In the genomic region with DNA sequence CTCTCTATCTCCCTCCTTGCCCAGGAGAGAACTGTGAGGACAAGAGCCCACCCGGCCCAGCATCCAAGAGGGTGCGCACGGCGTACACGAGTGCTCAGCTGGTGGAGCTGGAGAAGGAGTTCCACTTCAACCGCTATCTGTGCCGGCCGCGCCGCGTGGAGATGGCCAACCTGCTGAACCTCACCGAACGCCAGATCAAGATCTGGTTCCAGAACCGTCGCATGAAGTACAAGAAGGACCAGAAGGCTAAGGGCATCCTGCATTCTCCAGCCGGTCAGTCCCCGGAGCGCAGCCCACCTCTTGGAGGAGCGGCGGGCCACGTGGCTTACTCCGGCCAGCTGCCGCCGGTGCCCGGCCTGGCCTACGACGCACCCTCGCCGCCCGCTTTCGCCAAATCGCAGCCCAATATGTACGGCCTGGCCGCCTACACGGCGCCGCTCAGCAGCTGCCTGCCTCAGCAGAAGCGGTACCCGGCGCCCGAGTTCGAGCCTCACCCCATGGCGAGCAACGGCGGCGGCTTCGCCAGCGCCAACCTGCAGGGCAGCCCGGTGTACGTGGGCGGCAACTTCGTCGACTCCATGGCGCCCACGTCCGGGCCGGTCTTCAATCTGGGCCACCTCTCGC, we compare ENCODE assay signal across 10 mouse cellular contexts. TPM values are rescaled to one million over a fixed set of nuclear protein-coding genes. Genes with fewer than 3 reads are reported as not detected.
A peak's percentile ranks its signal among the peaks of the same experiment; 100 is the strongest.
DNase-seq lines count a peak whose midpoint lies in the region; ATAC-seq and TF ChIP-seq lines count a peak whose summit lies in the region.
"Had no signal": no experiment of that assay in that cellular context is flagged by ENCODE, and none has a peak within 500 bp of the region (broad histone marks: within the 10 kb centered on the region; RNA-seq: fewer than 3 reads in every experiment).

No protein-coding gene starts in this region.

- TF ChIP-seq CTCF in midbrain, postnatal 0 days (IDR thresholded peaks at IDR 0.05): no peak

- peak overlapping the region; percentile 73 for H3K4me2 ChIP-seq in kidney, embryonic 15.5 days
- H3K4me2 ChIP-seq in hindbrain, embryonic 11.5 days (replicated peaks; ENCODE audit: low read depth, low read length): peak overlapping the region; percentile 64
- no peak overlapping the region for H3K4me2 ChIP-seq in midbrain, postnatal 0 days (ENCODE audit: low read depth, low read length, poor library complexity, severe bottlenecking)

- intact Hi-C loops in gastrocnemius, postnatal 36 days (cut with DNase I): no loop called here

- no peaks in the 10 kb centered on the region for H3K36me3 ChIP-seq in kidney, embryonic 15.5 days
- no peaks in the 10 kb centered on the region for H3K36me3 ChIP-seq in hindbrain, embryonic 11.5 days (ENCODE audit: control insufficient read depth, insufficient read depth, low read length)
- no peaks in the 10 kb centered on the region for H3K36me3 ChIP-seq in midbrain, postnatal 0 days (ENCODE audit: insufficient read depth, low read length)

- peak overlapping the region; percentile 44 for H3K9ac ChIP-seq in kidney, embryonic 15.5 days
- peak overlapping the region; percentile 85 for H3K9ac ChIP-seq in hindbrain, embryonic 11.5 days (ENCODE audit: low read depth, low read length)
- no peak overlapping the region for H3K9ac ChIP-seq in midbrain, postnatal 0 days (replicated peaks; ENCODE audit: low read length, poor library complexity, severe bottlenecking)

- H3K4me3 ChIP-seq in kidney, embryonic 15.5 days (replicated peaks): peak overlapping the region; percentile 32
- peak overlapping the region; percentile 55 for H3K4me3 ChIP-seq in hindbrain, embryonic 11.5 days (ENCODE audit: low read depth, low read length)
- H3K4me3 ChIP-seq in midbrain, postnatal 0 days (ENCODE audit: low read depth, low read length): no peak overlapping the region

- peaks cover 62% of the 10 kb centered on the region for H3K4me1 ChIP-seq in kidney, embryonic 15.5 days
- H3K4me1 ChIP-seq in hindbrain, embryonic 11.5 days (replicated peaks; ENCODE audit: control insufficient read depth, insufficient read depth, low read length): no peaks in the 10 kb centered on the region; the same call in 1 of the 2 replicates
- H3K4me1 ChIP-seq in midbrain, postnatal 0 days (ENCODE audit: insufficient read depth, low read length): no peaks in the 10 kb centered on the region

- no peak for DNase-seq in kidney, adult 8-10 months
- peak; percentile 45 for DNase-seq in embryo, embryonic 10 days (ENCODE audit: low spot score)
- peak; percentile 72 for DNase-seq in hindbrain, embryonic 11.5 days (ENCODE audit: low spot score)
- DNase-seq in midbrain, postnatal 0 days (ENCODE audit: low spot score): no peak
- DNase-seq in yolk sac, embryonic 10.5 days (ENCODE audit: low spot score): no peak
- DNase-seq in gastrocnemius, postnatal 36 days: no peak
- DNase-seq: right cerebral cortex, postnatal 4 days had no signal

- H3K27ac ChIP-seq in kidney, embryonic 15.5 days: peak overlapping the region; percentile 61
- peak overlapping the region; percentile 85 for H3K27ac ChIP-seq in hindbrain, embryonic 11.5 days (ENCODE audit: low read depth, low read length)
- H3K27ac ChIP-seq in midbrain, postnatal 0 days (ENCODE audit: low read depth, low read length): no peak overlapping the region

- ATAC-seq in kidney, embryonic 15.5 days (replicated peaks; ENCODE audit: low FRiP score): no peak; the same call in 1 of the 2 replicates
- ATAC-seq in hindbrain, embryonic 11.5 days (ENCODE audit: low FRiP score): no peak
- ATAC-seq in midbrain, postnatal 0 days (ENCODE audit: low FRiP score): peak; percentile 38; the same call in 1 of the 2 replicates

- peaks cover 38% of the 10 kb centered on the region for H3K27me3 ChIP-seq in kidney, embryonic 15.5 days
- H3K27me3 ChIP-seq in hindbrain, embryonic 11.5 days (ENCODE audit: control insufficient read depth, insufficient read depth, low read length): peaks cover 69% of the 10 kb centered on the region
- peaks cover 93% of the 10 kb centered on the region for H3K27me3 ChIP-seq in midbrain, postnatal 0 days (ENCODE audit: insufficient read depth, low read length)

- no peaks in the 10 kb centered on the region for H3K9me3 ChIP-seq in kidney, embryonic 15.5 days (replicated peaks)
- no peaks in the 10 kb centered on the region for H3K9me3 ChIP-seq in hindbrain, embryonic 11.5 days (ENCODE audit: control insufficient read depth, low read length)
- H3K9me3 ChIP-seq in midbrain, postnatal 0 days (ENCODE audit: low read length): no peaks in the 10 kb centered on the region

- 8% methylated on average over 58 of the region's 58 CpGs for WGBS in kidney, embryonic 15.5 days
- WGBS in hindbrain, embryonic 11.5 days: under 1% methylated on average over 58 of the region's 58 CpGs
- WGBS in midbrain, postnatal 0 days: 1% methylated on average over 58 of the region's 58 CpGs

RNA-seq across cellular contexts. Expression of a gene that starts 16.4 kb away (rescaled TPM):
- polyA plus RNA-seq in kidney, embryonic 15.5 days (2015; fragmentation: Nextera tagmentation; extraction: Ambion mirVana): 1.2 and 1.5 TPM in 2 replicates
- 1.5 and 1.7 TPM in 2 replicates for polyA plus RNA-seq in hindbrain, embryonic 11.5 days (2014; fragmentation: Nextera tagmentation; extraction: Ambion mirVana)
- not detected in 2 replicates for total RNA-seq in midbrain, postnatal 0 days (2014; rRNA removed)
- not detected in 2 replicates for polyA plus RNA-seq in midbrain, postnatal 0 days (2015; fragmentation: Nextera tagmentation; extraction: Ambion mirVana)
- total RNA-seq in gastrocnemius, postnatal 36 days (2021): not detected
- total RNA-seq: layer of hippocampus, postnatal 10 days; megakaryocyte, adult 5-6 weeks had no signal

RNA-seq across cellular contexts. Expression of a gene that starts 19.9 kb away (rescaled TPM):
- 1.7 and 2.3 TPM in 2 replicates for polyA plus RNA-seq in kidney, embryonic 15.5 days (2015; fragmentation: Nextera tagmentation; extraction: Ambion mirVana)
- 0.73 and 0.89 TPM in 2 replicates for polyA plus RNA-seq in hindbrain, embryonic 11.5 days (2014; fragmentation: Nextera tagmentation; extraction: Ambion mirVana)
- total RNA-seq in midbrain, postnatal 0 days (2014; rRNA removed): not detected in 2 replicates
- polyA plus RNA-seq in midbrain, postnatal 0 days (2015; fragmentation: Nextera tagmentation; extraction: Ambion mirVana): not detected in 2 replicates
- under 1 TPM in 1 of 2 experiments, not detected in 1; 0.12 TPM for total RNA-seq in gastrocnemius, postnatal 36 days (2021)
- total RNA-seq: layer of hippocampus, postnatal 10 days; megakaryocyte, adult 5-6 weeks had no signal

RNA-seq across cellular contexts. Expression of a gene that starts 34.7 kb away (rescaled TPM):
- 5.6 and 5.8 TPM in 2 replicates for polyA plus RNA-seq in kidney, embryonic 15.5 days (2015; fragmentation: Nextera tagmentation; extraction: Ambion mirVana)
- polyA plus RNA-seq in hindbrain, embryonic 11.5 days (2014; fragmentation: Nextera tagmentation; extraction: Ambion mirVana): 3.3 and 3.7 TPM in 2 replicates
- total RNA-seq in midbrain, postnatal 0 days (2014; rRNA removed): 1.2 TPM in 1 of 2 replicates, not detected in the other
- not detected in 2 replicates for polyA plus RNA-seq in midbrain, postnatal 0 days (2015; fragmentation: Nextera tagmentation; extraction: Ambion mirVana)
- 1 to 10 TPM; 1.1 to 1.5 TPM for total RNA-seq in gastrocnemius, postnatal 36 days (2021)
- total RNA-seq: layer of hippocampus, postnatal 10 days; megakaryocyte, adult 5-6 weeks had no signal

RNA-seq across cellular contexts. Expression of a gene that starts 34.7 kb away (rescaled TPM):
- polyA plus RNA-seq in kidney, embryonic 15.5 days (2015; fragmentation: Nextera tagmentation; extraction: Ambion mirVana): 15.2 and 15.9 TPM in 2 replicates
- polyA plus RNA-seq in hindbrain, embryonic 11.5 days (2014; fragmentation: Nextera tagmentation; extraction: Ambion mirVana): 49.5 and 58.0 TPM in 2 replicates
- 11.6 TPM in 1 of 2 replicates, not detected in the other for total RNA-seq in midbrain, postnatal 0 days (2014; rRNA removed)
- polyA plus RNA-seq in midbrain, postnatal 0 days (2015; fragmentation: Nextera tagmentation; extraction: Ambion mirVana): not detected in 2 replicates
- under 1 TPM in 1 of 2 experiments, not detected in 1; 0.32 TPM for total RNA-seq in gastrocnemius, postnatal 36 days (2021)
- total RNA-seq: layer of hippocampus, postnatal 10 days had no signal

RNA-seq across cellular contexts. Expression of a gene that starts 42.0 kb away (rescaled TPM):
- 36.4 and 40.8 TPM in 2 replicates for polyA plus RNA-seq in kidney, embryonic 15.5 days (2015; fragmentation: Nextera tagmentation; extraction: Ambion mirVana)
- polyA plus RNA-seq in hindbrain, embryonic 11.5 days (2014; fragmentation: Nextera tagmentation; extraction: Ambion mirVana): 0.19 and 0.50 TPM in 2 replicates
- total RNA-seq in midbrain, postnatal 0 days (2014; rRNA removed): 0.05 TPM in 1 of 2 replicates, not detected in the other
- polyA plus RNA-seq in midbrain, postnatal 0 days (2015; fragmentation: Nextera tagmentation; extraction: Ambion mirVana): not detected in 2 replicates
- total RNA-seq in gastrocnemius, postnatal 36 days (2021): 10 to 100 TPM; 38.1 to 38.5 TPM
- total RNA-seq: megakaryocyte, adult 5-6 weeks had no signal

Comparison
In these comparisons a context has a peak if more than half of its experiments do, and no peak if none do; other contexts are left out.
1. DNase-seq: peak in embryo, embryonic 10 days (single experiment) and hindbrain, embryonic 11.5 days (single experiment); none in kidney, adult 8-10 months (0 of 2), midbrain, postnatal 0 days (single experiment), yolk sac, embryonic 10.5 days (single experiment) and gastrocnemius, postnatal 36 days (0 of 2).